Mouse (Mus musculus) thymus, adult 2 months (tissue): ENCODE measurements at regions not wholly inside any gene's neighbourhood (a gene's known extent, or its start where the extent isn't known, plus 50 kb on each side); places are given as distances from the start of the nearest gene placed in this dataset.

ENCODE experiments used
- CTCF ChIP-seq: fragments of 200-500 bp; IDR thresholded peaks from 2 replicates; pipeline ENCODE4 v1.5.1; 2012; ENCODE audit warnings: mild to moderate bottlenecking, control low read depth, low read length, moderate library complexity, borderline replicate concordance; ENCODE audit not compliant: control insufficient read depth, poor library complexity, insufficient read depth; ENCODE audit errors: extremely low read depth
- POLR2A ChIP-seq: fragments of 200-500 bp; IDR thresholded peaks from 2 replicates; pipeline ENCODE4 v1.6.1; 2012; ENCODE audit warnings: mild to moderate bottlenecking, low read length, control low read depth, moderate library complexity; ENCODE audit not compliant: control insufficient read depth, poor library complexity, insufficient read depth; ENCODE audit errors: extremely low read depth

- no peak for TF ChIP-seq CTCF
- TF ChIP-seq POLR2A, result no peak
These were observed 270.0 kb upstream of the Prkcq start for GRCm38 (mm10) chr2:10901926-10902325.
